Mouse (Mus musculus) CH12.LX (cell line): ENCODE results near the gene Tmem82. TPM values are rescaled to one million over a fixed set of nuclear protein-coding genes. Genes with fewer than 3 reads are reported as not detected.

Experiments used
- DNase-seq: peaks from one replicate; pipeline ENCODE4 v3.0.0-alpha.2; 2013; ENCODE audit errors: extremely low read depth
- H3K27ac ChIP-seq: 2 replicates; pipeline ENCODE4 v1.5.1; 2012; ENCODE audit warnings: low read depth, mild to moderate bottlenecking, control low read depth, moderate library complexity; ENCODE audit not compliant: insufficient read depth
- H3K27me3 ChIP-seq: replicated peaks from 2 replicates; pipeline ENCODE3; 2012; ENCODE audit warnings: inconsistent platforms
- H3K36me3 ChIP-seq, 2 experiments: replicated peaks in 1 of 2; 2 replicates each; pipeline versions ENCODE3 to v1.6.1; 2012; ENCODE audit warnings: inconsistent platforms in 1 of 2, low read length in 1 of 2, mild to moderate bottlenecking in 1 of 2, mixed read lengths in 1 of 2, moderate library complexity in 1 of 2; ENCODE audit not compliant: control insufficient read depth in 1 of 2, insufficient read depth in 1 of 2
- H3K4me1 ChIP-seq, 2 experiments: 2 replicates each; pipeline ENCODE4 v1.6.1; 2012; ENCODE audit warnings: inconsistent platforms in 1 of 2, moderate library complexity in 1 of 2; ENCODE audit not compliant: insufficient read depth in 2 of 2, control insufficient read depth in 1 of 2
- H3K4me2 ChIP-seq: 2 replicates; pipeline ENCODE4 v1.6.1; 2012; ENCODE audit warnings: low read depth, mild to moderate bottlenecking, control low read depth; ENCODE audit not compliant: poor library complexity, insufficient read depth, severe bottlenecking
- H3K4me3 ChIP-seq, 3 experiments: fragments of 150-350 bp in 1 of 3; sonication (generic) in 1 of 3; replicated peaks in 1 of 3; 2 replicates each; pipeline versions ENCODE3 to v1.5.1; 2011 to 2012; ENCODE audit warnings: low read depth in 2 of 3, low read length in 2 of 3, mild to moderate bottlenecking in 2 of 3, moderate library complexity in 2 of 3, control low read depth in 1 of 3, improper control_type of control experiment in 1 of 3, inconsistent platforms in 1 of 3, mixed read lengths in 1 of 3; ENCODE audit not compliant: poor library complexity in 1 of 3
- H3K79me2 ChIP-seq: replicated peaks from 2 replicates; pipeline ENCODE4 v1.6.1; 2012; ENCODE audit warnings: mild to moderate bottlenecking, moderate library complexity; ENCODE audit not compliant: control insufficient read depth, poor library complexity, insufficient read depth, severe bottlenecking; ENCODE audit errors: extremely low read depth
- H3K9ac ChIP-seq: 2 replicates; pipeline ENCODE4 v1.6.1; 2012; ENCODE audit warnings: low read depth, mild to moderate bottlenecking, control low read depth, moderate library complexity; ENCODE audit not compliant: insufficient read depth
- H3K9me3 ChIP-seq: replicated peaks from 2 replicates; pipeline ENCODE3; 2012; ENCODE audit warnings: low read length, inconsistent platforms, mixed read lengths
- BHLHE40 ChIP-seq: IDR thresholded peaks from 2 replicates; pipeline ENCODE4 v1.6.1; 2011; ENCODE audit warnings: mild to moderate bottlenecking, low read depth, low read length, improper control_type of control experiment
- E2F4 ChIP-seq: IDR thresholded peaks from 2 replicates; pipeline ENCODE4 v1.6.1; 2011; ENCODE audit warnings: low read depth, low read length, improper control_type of control experiment; ENCODE audit not compliant: insufficient replicate concordance
- ELF1 ChIP-seq: IDR thresholded peaks from 2 replicates; pipeline ENCODE4 v1.6.1; 2014; ENCODE audit warnings: low read depth, mild to moderate bottlenecking, inconsistent platforms, low read length, improper control_type of control experiment
- ETS1 ChIP-seq: conservative IDR thresholded peaks from 2 replicates; pipeline ENCODE4 v1.6.1; 2012; ENCODE audit warnings: low read depth, mild to moderate bottlenecking, inconsistent platforms, low read length, improper control_type of control experiment, moderate library complexity
- GABPA ChIP-seq: IDR thresholded peaks from 2 replicates; pipeline ENCODE4 v1.6.1; 2012; ENCODE audit warnings: low read depth, low read length, improper control_type of control experiment, inconsistent platforms; ENCODE audit not compliant: insufficient replicate concordance
- HCFC1 ChIP-seq: IDR thresholded peaks from 2 replicates; pipeline ENCODE4 v1.6.1; 2012; ENCODE audit warnings: low read depth, mild to moderate bottlenecking, inconsistent platforms, low read length, improper control_type of control experiment
- IRF4 ChIP-seq: IDR thresholded peaks from 2 replicates; pipeline ENCODE4 v1.6.1; 2014; ENCODE audit warnings: low read depth, mild to moderate bottlenecking, inconsistent platforms, low read length, improper control_type of control experiment
- KAT2A ChIP-seq: IDR thresholded peaks from 2 replicates; pipeline ENCODE4 v1.6.1; 2012; ENCODE audit warnings: low read length, improper control_type of control experiment, inconsistent platforms; ENCODE audit not compliant: insufficient replicate concordance
- MAFK ChIP-seq: IDR thresholded peaks from 2 replicates; pipeline ENCODE4 v1.6.1; 2011; ENCODE audit warnings: low read length, improper control_type of control experiment; ENCODE audit not compliant: insufficient replicate concordance
- MAZ ChIP-seq: IDR thresholded peaks from 2 replicates; pipeline ENCODE4 v1.6.1; 2012; ENCODE audit warnings: low read depth, mild to moderate bottlenecking, inconsistent platforms, low read length, improper control_type of control experiment, moderate library complexity
- MEF2A ChIP-seq: IDR thresholded peaks from 2 replicates; pipeline ENCODE4 v1.6.1; 2014; ENCODE audit warnings: low read depth, mild to moderate bottlenecking, inconsistent platforms, low read length, improper control_type of control experiment, borderline replicate concordance
- PAX5 ChIP-seq: IDR thresholded peaks from 2 replicates; pipeline ENCODE4 v1.6.1; 2012; ENCODE audit warnings: low read length, inconsistent platforms, mixed read lengths
- POLR2AphosphoS2 ChIP-seq: IDR thresholded peaks from 2 replicates; pipeline ENCODE4 v1.6.1; 2011; ENCODE audit warnings: low read depth, low read length, improper control_type of control experiment
- RAD21 ChIP-seq: IDR thresholded peaks from 2 replicates; pipeline ENCODE4 v1.6.1; 2011; ENCODE audit warnings: low read depth, mild to moderate bottlenecking, low read length, improper control_type of control experiment, moderate library complexity
- SIN3A ChIP-seq: IDR thresholded peaks from 2 replicates; pipeline ENCODE4 v1.6.1; 2012; ENCODE audit warnings: low read length, improper control_type of control experiment, inconsistent platforms
- TBP ChIP-seq: conservative IDR thresholded peaks from 2 replicates; pipeline ENCODE4 v1.6.1; 2011; ENCODE audit warnings: low read depth, low read length, improper control_type of control experiment
- TCF12 ChIP-seq: IDR thresholded peaks from 2 replicates; pipeline ENCODE4 v1.6.1; 2014; ENCODE audit warnings: low read depth, mild to moderate bottlenecking, inconsistent platforms, low read length, improper control_type of control experiment
- UBTF ChIP-seq: IDR thresholded peaks from 2 replicates; pipeline ENCODE4 v1.6.1; 2012; ENCODE audit warnings: low read depth, mild to moderate bottlenecking, inconsistent platforms, low read length, improper control_type of control experiment, moderate library complexity
- USF2 ChIP-seq: conservative IDR thresholded peaks from 2 replicates; pipeline ENCODE4 v1.6.1; 2011; ENCODE audit warnings: low read depth, low read length, improper control_type of control experiment
- ZC3H11A ChIP-seq: IDR thresholded peaks from 2 replicates; pipeline ENCODE4 v1.6.1; 2012; ENCODE audit warnings: low read depth, mild to moderate bottlenecking, inconsistent platforms, low read length, improper control_type of control experiment
- ZKSCAN1 ChIP-seq: IDR thresholded peaks from 2 replicates; pipeline ENCODE4 v1.6.1; 2012; ENCODE audit warnings: low read depth, inconsistent platforms, low read length, improper control_type of control experiment, borderline replicate concordance
- dilution Hi-C: fragments of 300-500 bp; cut with MboI; formaldehyde crosslinking; loops from 2 replicates; pipeline ENCODE4 v1.14.3; 2020; ENCODE audit warnings: low sequenced_read_pairs; ENCODE audit not compliant: extremely low pct_unique_long_range_greater_than_20kb, extremely low pct_ligation_motif_present
- in situ Hi-C: fragments of 300-500 bp; cut with MboI; formaldehyde crosslinking; loops from 3 replicates; pipeline ENCODE4 v1.14.3; 2019; ENCODE audit warnings: low sequenced_read_pairs, low pct_ligation_motif_present, low pct_unique_long_range_greater_than_20kb, mixed read lengths
- polyA plus RNA-seq: library from polyadenylated mRNA; unstranded; fragments of >175 nt; gene quantifications from 2 replicates; pipeline ENCODE4 v1.2.1, GENCODE M21; 2012; ENCODE audit warnings: low read depth; ENCODE audit not compliant: insufficient read length
- total RNA-seq, 2 experiments: library from RNA; depleted of rRNA; stranded (reverse); fragments of 300-350 nt in 1 of 2; fragments of >200 nt in 1 of 2; gene quantifications; 2 replicates each; pipeline ENCODE4 v1.2.3; 2012 to 2014

Tmem82 gene
- total and polyA plus RNA-seq, 3 experiments = 0.68 to 5.2 (median 2.7) TPM

GRCm38 (mm10) chr4:141631250-141631649, 12.8 kb upstream of the Tmem82 start:
- H3K36me3 ChIP-seq = peaks cover 68 to 88% of the 10 kb centered on the region in 2 experiments
- no peak overlapping the region for H3K9ac ChIP-seq
- no peak for TF ChIP-seq POLR2AphosphoS2
- no peak for TF ChIP-seq TBP
- no peak for TF ChIP-seq HCFC1
- no peak for TF ChIP-seq ETS1
- no peak for TF ChIP-seq TCF12
- TF ChIP-seq ZKSCAN1 = no peak
- no peak for TF ChIP-seq PAX5
- TF ChIP-seq SIN3A = no peak
- no peak for TF ChIP-seq IRF4
- no peak for TF ChIP-seq UBTF
- TF ChIP-seq MAZ = no peak
- no peak for TF ChIP-seq USF2
- no peak for TF ChIP-seq RAD21
- TF ChIP-seq MAFK = no peak
- no peak for TF ChIP-seq ZC3H11A
- TF ChIP-seq MEF2A = no peak
- TF ChIP-seq KAT2A = no peak
- no peak for TF ChIP-seq BHLHE40
- H3K4me1 ChIP-seq = peaks cover 2 to 6% of the 10 kb centered on the region in 2 experiments
- no peaks in the 10 kb centered on the region for H3K79me2 ChIP-seq
- H3K27me3 ChIP-seq = no peaks in the 10 kb centered on the region
- dilution Hi-C loops = no loop called here
- DNase-seq = no peak
- no peaks in the 10 kb centered on the region for H3K9me3 ChIP-seq
- no peak overlapping the region for H3K4me3 ChIP-seq
- no peak overlapping the region for H3K4me2 ChIP-seq
- no peak overlapping the region for H3K27ac ChIP-seq
- in situ Hi-C loops = no loop called here

GRCm38 (mm10) chr4:141630021-141630420, 11.6 kb upstream of the Tmem82 start:
- Histone ChIP-seq H3K4me2 (no peak overlapping the region), H3K9me3 (no peaks in the 10 kb centered on the region), H3K27ac (no peak overlapping the region), H3K4me1 (peaks cover 5 to 15% of the 10 kb centered on the region in 2 experiments), H3K36me3 (peaks cover 62 to 81% of the 10 kb centered on the region in 2 experiments), H3K9ac (no peak overlapping the region), H3K4me3 (no peak overlapping the region), H3K27me3 (no peaks in the 10 kb centered on the region), H3K79me2 (no peaks in the 10 kb centered on the region)
- TF ChIP-seq KAT2A (no peak), GABPA (no peak), IRF4 (no peak), E2F4 (no peak), ELF1 (no peak), ZKSCAN1 (no peak)
- no peak for DNase-seq
- in situ Hi-C loops (no loop called here), dilution Hi-C loops (no loop called here)
